Mouse (Mus musculus): ENCODE measurements around the gene Cxcl12.

DNA sequence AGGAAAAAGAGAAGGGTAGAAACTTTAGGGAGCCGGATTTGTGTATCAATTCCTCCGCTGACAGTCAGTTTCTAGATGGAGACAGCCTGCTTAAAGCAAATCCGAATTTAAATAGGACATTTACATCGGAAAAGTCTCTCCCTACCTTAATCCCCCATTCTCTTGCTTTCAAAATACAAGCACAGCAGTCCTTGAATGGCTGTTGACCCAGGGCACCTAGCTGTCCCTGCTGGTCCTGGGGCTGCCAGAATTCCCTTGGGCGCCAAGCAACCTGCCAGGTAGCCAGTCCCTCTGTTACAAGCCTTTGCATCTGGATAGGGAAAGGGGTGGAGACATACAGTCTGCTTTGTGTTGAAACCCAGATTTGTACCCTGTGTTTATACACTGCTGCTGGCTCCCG is 12.0 kb downstream of the Cxcl12 start:
- TF ChIP-seq CTCF (IDR thresholded peaks at IDR 0.05) (no peak), POLR2A (IDR thresholded peaks at IDR 0.05; ENCODE audit: insufficient read depth, low read depth, low read length) (no peak)
